Mouse (Mus musculus) right cerebral cortex, postnatal 36 days (tissue): ENCODE data around the gene Prss50.

Experiments used
- DNase-seq, 2 experiments: peaks; one replicate each; pipeline ENCODE4 v3.0.0; 2022; ENCODE audit warnings: low spot score in 2 of 2, mixed read lengths in 1 of 2

The Prss50 gene

DNA sequence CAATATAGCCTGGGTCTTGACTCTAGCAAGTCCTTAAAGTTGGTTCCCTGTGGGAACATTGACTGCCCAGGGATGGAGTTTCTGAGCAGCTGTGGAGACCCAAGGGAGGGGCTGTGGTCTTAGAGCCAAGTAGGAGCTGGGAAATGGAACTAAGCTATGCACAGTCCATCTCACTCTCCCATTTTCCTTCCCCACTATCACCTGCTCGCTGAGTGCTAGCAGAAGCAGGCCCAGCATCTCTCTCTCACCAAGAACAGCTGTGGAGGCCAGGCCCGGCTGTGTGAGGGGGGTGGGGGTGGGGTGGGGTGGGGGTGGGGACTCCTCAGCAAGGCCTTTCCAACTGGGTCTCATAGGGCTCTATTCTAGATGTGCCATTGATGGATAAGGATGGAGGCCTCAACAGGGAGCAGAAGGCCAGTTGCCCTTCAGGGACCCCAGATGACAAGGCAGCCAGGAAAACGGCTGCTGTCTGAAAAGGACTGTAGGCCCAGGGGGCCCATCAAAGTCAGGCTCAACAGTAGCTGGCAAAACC, 17.0 kb downstream of the Prss50 start:
- DNase-seq, result no peak

DNA sequence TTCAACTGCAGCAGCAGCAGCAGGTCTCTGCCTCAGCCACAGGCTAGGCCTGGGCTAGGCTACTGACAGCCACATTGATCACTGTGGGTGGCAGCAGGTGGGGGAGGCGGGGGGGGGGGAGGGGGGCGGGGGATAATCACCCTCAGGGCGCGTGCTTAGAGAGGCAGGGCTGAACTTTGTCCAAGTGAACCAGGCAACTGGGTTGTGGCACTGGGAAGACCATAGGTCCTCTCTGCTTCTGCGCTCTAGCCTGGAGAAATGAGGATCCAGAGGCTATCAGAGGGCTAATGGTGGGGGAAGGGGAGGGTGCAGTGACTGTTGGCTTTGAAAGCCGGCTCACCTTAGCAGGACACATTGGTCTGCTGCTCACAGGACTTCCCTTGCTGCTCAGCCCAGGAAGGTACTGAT, 17.5 kb downstream of the Prss50 start:
- DNase-seq, result no peak

DNA sequence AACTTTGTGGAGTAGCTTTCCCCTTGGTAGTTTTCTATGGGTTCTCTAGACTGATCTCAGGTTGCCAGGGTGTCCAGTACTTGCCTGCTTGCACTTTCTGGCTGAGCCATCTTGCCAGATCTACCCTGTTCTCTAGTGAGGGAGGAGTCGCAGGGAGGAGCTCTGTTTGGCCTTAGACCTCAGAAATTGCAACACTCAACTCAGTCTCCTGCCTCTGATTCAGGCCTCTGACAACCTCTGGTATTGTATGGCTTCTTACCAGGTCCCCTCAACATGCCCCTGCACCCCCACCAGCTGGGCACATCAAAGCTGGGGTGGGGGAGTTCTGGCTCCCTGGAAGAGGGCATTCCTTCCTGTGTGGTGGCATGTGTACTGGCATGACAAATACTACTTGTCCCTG, 19.6 kb downstream of the Prss50 start:
- DNase-seq, result no peak

DNA sequence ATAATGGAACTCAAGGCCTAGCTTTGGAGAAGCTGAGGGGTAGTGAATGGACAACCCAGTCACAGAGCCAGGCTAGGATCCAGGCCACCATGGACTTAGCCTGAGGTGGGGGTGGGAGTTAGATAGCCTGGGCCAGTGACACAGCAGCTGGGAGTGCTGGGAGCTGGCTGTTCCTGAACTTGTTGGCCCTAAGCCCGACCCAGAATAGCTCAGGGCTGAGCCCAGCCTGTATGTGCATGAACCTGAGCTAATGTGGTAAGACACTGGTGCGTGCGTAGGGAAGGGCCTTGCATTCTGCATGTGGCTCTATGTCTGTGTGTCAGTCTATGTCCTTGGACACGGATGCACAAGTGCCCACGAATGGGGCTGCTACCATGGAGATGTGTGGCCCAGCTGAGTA, 20.1 kb downstream of the Prss50 start:
- DNase-seq, result peak in 1 of 2 experiments; percentile 25

DNA sequence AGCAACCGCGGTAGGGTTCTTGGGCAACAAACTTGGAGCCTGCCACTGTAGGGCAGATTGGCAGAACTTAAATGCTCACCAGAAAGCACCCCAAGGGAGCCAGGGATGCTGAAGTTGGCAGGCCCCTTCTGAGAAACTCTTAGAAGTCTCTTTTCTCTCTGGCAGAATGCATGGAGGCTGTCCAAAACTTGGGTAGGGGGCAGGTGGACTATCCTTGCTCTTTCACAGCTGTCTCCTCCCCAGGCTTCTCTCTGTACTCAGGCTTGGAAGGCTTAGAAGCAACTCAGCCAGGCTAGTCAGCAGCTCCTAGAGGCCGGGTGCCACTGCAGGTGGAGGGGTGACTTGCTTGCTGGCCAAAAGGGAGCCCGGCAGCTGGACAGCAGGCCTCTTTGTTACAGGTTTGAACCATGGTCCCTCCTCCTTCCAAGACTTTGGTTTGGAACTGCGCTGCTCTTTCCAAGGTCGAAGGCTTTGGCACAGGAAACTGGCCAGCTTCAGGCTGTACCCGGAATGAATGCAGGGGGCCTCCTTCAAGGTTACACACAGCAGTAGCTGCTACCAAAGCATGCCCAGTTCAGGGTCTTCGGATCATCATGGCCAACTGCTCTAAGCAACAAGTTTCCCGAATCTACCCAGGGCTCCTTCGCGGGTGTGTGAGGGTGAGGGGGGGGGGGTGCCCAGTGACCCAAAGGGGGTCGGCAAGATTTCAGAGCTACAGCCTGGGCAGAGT, 21.6 kb downstream of the Prss50 start, which contains the start of gene Als2cl:
Als2cl (plus strand) TSS at position 680 of the 730 bp plus-strand sequence.
- peak; percentile 32 to 47 for DNase-seq

DNA sequence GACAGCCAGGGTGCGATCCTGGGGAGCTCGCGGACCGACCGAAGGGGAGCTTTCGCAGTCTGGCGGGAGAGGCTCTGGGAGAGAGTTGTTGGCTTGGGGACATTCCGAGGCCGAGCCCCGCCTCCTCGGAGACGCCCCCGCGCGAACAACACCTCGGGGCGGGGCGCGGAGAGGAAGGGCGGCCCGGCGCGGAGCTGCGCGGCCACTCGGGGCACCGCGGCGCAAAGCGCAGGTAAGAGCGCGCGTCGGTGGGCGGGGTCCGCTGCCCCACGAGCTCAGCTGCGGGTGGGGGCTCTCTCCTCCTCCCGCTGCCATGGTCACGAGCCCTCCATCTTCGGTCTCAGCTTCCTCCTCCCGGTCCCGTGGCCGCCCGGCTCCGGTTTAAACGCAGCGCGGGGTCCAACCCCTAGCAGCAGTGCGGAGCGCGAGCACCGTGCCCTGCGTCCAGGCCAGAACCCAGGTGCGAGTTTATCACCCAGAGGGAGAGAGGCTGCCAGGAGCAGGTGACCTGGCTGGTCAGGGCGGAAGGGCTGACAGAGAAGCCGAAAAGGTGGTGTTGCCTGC, 22.3 kb downstream of the Prss50 start, which contains the start of gene Tmie:
Tmie (minus strand) TSS at position 116 of the 564 bp plus-strand sequence.
- peak in 1 of 2 experiments; percentile 20 for DNase-seq

DNA sequence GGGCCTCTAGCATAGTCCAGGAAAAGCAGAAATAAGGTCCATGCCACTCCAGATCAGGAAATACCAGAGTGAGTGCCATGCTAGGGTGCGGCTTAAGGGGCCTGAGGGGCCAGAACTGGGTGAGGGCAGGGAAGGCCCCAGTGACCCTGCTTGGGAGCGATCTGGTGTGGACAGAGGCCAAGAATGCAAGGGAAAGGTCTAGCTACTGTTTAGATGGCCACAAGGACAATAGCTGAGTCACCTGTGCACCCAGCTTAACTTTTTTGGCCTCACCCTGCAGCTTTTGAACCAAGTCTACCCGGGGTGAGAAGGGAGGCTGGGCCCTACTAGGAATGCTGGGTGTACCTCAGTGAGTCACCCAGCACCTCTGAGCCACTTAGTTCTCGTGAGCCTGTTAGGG, 23.0 kb downstream of the Prss50 start:
- DNase-seq, result no peak

DNA sequence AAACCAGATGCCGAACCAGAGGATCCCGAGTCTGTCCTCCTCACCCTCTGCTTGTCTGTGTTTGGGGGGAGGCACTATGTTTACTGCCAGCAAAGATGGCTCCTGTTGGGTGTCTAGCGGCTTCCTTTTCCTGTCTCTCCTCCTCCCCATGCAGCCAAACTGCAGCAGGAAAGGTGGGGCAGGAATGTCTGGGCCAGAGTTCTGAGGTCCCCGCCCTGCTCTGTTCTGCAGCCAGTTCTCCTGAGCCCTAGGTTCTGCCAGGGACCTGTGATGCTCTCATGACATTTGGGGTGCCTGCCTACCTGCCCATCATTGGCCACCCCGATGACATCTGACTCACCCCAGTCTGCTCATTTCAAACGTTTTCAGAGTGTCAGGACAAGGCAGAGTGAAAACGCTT, 24.2 kb downstream of the Prss50 start:
- DNase-seq, result no peak

DNA sequence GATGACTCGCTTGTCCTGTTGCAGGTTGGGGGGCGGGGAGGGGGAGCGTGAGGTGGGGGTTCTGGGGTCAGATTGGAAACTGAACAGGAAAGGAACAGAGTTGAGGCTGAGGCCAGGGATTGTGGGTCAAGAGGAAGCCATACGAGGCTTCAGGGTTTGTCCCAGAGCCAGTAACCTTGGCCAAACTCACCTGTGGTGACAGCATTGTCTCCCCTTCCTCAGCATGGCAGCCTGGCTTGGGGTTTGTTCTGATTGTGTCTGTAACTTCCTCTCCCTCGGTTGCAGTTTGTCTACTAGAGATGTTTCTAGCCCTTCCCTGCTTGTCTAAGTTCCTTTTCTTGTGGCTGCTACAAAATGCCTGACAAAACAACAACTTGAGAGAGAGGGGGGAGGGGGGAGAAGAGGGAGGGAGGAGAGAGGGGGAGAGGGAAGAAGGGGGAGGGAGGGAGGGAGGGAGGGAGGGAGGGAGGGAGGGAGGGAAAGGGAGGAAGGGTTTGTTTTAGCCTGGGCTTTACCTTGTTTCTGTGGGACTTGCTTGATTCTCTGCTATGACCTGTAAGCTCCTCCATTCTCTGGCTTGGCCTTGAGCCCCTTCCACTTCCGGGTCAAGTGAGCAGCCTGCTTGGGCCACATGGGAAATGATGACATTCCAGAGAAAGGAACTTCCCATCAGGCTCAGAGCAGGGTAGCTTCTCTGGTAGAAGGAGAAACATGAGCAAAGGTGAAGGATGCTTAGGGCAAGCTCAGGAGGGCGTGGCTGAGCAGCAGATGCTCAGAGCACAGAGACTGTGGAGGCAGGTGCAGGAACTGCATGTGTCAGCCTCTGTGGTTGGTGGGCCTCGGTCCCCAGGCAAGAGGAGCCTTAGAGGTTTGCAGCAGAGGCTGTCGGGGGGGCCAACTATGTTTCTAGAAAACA, 29.9 kb downstream of the Prss50 start:
- DNase-seq, result no peak

DNA sequence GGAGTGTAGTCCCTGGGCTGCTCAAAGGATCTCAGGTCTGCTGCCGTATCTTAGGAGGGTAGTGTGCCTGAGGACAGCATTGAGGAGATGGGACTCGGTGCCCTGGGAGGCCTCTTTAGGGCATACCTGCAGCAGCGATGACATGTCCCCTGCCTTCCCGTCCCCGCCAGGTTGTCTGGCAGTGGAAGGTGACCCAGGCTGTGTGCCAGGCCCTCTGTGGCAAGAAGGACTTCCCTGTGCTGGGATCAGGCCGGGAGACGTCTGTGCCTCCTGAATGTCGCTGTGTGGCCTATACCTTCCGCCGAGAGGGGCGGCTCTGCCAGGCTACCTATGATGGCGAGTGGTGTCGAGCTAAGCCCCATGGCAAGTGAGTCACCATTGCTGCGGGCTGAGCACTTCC, 31.2 kb downstream of the Prss50 start:
- DNase-seq, result no peak

DNA sequence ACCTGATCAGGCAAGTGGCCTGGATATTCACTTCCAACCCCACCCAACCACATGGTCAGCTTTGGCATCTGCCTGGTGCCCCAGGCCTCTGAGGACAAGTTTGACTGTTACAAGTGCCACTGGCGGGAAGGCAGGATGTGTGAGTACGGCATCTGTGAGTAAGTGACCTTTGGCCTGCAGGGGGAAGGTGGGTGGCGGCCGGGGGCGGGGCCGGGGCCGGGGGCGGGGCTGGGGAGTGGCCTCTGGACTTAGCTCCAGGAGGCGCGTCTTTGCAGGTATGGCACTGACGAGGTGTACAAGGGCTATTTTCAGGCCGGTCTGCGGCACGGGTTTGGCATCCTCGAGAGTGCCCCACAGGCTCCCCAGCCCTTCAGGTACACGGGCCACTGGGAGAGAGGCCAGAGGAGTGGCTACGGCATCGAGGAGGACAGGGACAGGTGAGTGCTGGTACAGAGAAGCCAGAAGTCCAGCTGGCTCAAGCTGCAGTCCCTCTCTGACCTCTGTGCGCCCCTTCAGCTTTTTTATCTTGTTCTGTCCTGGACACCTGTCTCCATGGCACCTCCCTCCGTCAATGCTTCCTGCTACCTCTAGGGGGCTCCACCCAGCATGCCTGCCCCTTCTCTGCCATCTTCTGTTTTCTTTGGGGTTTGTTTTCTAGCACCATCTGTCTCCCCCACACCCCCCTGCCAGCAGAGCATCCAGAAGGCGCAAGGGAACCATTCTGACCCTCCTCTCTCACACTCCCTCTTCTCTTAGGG, 32.4 kb downstream of the Prss50 start:
- DNase-seq, result no peak

DNA sequence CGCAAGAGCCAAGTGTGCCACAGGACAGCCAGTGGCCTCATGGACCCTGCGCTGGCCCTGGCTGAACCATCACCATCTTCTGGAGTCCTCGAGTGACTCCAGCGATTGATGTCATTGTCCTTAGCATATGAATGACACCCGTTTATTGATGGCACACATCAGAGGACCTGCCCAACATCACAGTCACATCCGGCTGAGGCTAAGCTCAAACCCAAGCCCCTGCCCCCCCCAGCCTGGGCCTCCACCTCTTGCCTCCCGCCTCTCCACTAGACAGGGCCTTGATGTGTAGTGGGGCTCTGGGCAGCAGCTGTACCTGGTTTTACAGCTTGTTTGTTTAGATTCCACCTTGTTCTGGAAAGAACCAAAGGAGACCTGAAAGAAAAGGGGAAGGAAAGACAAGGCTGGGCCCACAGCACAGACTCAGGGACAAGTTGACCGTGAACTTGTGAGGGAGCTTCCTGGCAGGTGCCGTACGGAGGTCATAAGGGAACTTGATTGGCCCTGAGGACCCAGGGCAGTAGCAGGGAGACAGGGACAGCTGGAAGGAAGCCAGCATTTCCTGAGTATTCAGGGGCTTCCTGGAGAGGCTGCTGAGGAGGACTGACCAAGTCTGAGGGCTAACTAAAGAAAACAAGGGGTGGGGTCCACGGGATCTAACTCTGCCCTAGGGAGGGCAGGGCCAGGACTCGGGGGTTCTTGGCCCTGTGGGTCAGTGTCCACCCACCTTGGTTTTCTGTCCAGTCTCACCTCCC, 33.5 kb downstream of the Prss50 start:
- no peak for DNase-seq

DNA sequence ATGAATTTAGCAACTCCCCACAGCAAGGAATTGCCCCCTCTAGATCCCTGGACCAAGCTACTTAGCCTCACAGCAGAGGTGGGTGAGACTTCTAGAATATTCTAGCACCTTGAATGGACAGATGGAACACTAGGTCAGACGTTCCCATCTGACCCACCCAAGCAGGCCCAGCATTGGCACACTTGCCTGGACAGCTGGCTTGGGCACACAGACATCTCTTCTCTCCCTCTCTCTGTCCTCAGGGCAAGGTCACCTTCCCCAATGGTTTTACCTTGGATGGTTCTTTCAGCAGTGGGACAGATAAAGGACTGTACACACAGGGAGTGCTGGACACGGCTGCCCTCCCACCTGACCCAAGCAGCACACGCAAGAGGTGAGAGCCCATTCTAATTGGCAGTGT, 34.8 kb downstream of the Prss50 start:
- no peak for DNase-seq

DNA sequence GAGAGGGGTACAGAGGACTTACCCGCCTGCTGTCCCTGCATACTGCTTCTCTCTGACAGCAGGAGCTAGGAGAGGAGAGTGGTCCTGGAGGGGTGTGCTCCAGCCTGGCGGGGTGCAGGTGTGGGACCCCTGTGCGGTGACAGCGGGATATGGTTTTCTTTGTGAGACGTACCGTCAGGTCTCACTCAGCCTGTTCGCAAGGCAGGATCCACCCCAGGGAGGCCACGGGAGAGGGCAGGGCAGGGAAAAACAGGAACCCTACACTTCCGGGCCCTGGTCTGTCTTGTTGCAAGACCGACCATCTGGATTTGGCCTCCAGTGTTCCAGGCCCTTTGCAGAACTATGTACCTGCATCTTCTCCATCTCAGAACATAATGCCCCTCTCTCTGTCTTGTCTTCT, 35.7 kb downstream of the Prss50 start:
- DNase-seq, result no peak

DNA sequence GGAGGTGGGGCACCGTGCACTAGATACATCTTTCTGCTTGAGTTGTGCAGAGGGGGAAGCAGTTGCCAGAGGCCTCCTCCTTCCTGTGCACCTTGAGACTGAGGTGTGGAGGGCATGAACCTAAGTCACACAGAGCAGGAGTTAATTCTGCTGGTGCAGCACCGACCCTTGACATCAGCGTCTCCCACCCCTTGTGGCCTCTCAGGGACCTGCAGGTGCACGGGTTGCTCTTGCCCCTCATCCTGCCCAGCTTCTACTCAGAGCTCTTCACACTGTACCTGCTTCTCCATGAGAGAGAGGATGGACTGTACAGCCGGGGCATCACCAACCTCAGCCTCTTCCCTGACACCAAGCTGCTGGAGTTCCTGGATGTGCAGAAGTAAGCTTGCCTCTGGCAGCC, 37.7 kb downstream of the Prss50 start:
- DNase-seq, result no peak

DNA sequence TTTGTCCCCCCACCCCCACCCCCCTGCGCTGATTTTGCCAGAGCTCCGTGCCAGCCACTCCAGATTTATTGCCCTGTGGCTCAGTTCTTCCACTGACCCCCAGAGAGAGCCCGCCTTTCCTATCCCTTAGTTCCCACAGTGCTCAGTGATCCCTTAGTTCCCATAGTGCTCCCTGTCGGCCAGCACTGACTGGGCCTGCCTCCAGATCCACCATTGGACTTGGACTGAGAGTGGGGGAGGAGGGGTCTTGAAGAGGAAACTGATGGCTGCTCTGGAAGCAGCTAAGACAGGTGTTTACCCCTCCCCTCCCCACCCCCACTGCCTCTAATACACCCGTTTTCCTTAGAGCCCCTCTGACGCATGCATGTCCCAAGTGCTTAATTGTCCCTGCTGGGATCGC, 38.2 kb downstream of the Prss50 start:
- no peak for DNase-seq

DNA sequence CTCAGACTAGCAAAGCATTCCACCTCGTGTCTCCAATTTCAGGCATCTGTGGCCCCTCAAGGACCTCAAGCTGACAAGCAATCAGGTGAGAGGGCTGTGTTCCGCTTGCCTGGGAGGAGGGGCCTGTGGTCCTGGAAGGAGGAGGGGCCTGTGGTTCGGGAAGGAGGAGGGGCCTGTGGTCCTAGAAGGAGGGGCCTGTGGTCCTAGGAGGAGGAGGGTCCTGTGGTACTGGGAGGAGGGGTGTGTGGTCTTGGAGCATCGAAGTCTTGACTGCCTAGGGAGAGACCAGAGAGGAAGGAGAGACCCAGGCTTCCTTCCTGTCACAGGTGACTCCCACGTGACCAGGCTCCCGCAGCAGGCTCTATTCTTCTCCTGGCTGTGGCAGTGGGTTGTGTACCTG, 38.8 kb downstream of the Prss50 start:
- DNase-seq, result no peak

DNA sequence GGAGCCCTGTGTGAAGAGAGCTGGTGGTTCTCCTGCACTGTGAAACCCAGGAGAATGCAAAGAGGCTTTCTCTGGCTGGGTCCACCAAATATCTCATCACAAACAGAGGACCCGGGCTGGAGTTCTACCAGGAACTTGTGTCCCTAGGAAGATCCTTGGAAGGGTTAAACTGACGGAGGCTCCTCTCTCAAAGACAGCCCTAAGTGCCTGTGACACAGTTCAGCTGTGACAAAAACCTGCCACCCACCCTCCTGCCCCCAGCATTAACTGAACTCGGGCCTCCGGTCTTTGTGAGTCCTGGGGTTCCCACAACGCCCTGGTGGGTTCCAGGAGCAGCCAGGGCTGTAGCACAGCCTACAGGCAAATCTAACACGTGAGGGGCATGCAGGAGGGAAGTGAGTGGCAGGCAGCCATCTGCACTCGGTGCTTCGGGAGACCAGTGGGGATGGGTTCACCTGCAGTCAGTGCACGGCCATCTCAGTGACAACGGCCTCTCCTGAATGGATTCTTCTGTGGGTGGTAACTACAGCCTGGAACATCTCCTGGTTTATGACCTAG, 41.8 kb downstream of the Prss50 start:
- no peak for DNase-seq

DNA sequence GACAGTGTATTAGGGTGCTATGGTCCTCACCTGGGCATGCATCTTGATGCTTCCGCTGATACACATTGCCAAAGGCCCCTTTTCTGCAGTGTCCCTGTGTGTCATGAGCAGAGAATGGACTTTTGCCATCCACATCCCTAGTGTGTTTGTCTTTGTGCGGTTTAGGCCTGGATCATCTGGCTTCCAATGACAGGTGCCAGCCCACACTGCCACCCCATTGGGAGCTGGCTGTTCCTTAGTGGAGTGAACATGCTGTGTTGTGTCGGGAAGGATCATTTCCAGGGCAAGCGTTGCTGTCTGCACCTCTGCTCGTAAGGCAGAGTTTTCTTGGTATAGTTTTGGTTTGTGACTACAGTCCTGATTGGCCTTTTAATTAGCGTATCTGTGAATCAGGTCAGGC, 43.4 kb downstream of the Prss50 start:
- DNase-seq, result no peak

DNA sequence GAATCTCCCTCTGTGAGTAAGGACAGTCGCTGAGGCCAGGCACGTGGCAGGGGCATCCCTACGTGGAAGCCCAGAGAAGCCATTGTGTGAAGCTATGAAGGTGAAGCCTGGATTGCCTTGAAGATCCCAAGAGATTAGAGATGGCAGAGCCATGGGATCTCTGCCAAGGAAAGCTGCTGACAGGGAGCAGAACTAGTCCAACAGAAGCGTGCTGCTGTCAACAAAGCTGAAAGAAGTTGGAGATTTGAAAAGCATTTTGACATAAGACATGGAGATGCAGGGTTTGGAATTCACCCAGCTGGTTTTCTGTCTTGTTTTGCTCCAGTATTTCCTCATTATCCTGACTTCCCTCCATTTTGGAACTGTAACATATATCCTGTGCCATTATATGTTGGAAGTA, 44.5 kb downstream of the Prss50 start:
- DNase-seq, result no peak
